Mouse (Mus musculus): Measurements from ENCODE around the gene Tas2r104. TPM values are rescaled to one million over a fixed set of nuclear protein-coding genes. Genes with fewer than 3 reads are reported as not detected.

Gene Tas2r104
- total RNA-seq (2018; cell fraction: chromatin; rRNA removed) = not detected
- not detected for total RNA-seq (2018; cell fraction: cytosol; rRNA removed)
- total RNA-seq (2018; cell fraction: nucleus; rRNA removed) = not detected
- polyA plus RNA-seq (2018) = not detected in 3 replicates

- H3K27ac ChIP-seq = no peak within 1 kb of the TSS
- H3K79me2 ChIP-seq (ENCODE audit: inconsistent target) = no peaks in the 10 kb centered on the region
- no peaks in the 10 kb centered on the region for H3K36me3 ChIP-seq (ENCODE audit: inconsistent target)
- H3K4me3 ChIP-seq (ENCODE audit: inconsistent target) = no peak within 1 kb of the TSS
- WGBS (ENCODE audit: missing documents) = 50% methylated on average over 1 of the region's 1 CpGs
Observed at GRCm38 (mm10) chr6:131685644-131686043, at the start of gene Tas2r104. Tas2r104 (minus strand) TSS chr6:131685744.

GRCm38 (mm10) chr6:131712803-131713202 is 27.3 kb upstream of the Tas2r104 start:
- Histone ChIP-seq H3K79me2 (ENCODE audit: inconsistent target) (no peaks in the 10 kb centered on the region), H3K27ac (no peak overlapping the region), H3K4me3 (ENCODE audit: inconsistent target) (no peak overlapping the region), H3K36me3 (ENCODE audit: inconsistent target) (no peaks in the 10 kb centered on the region)
- 48% methylated on average over 7 of the region's 7 CpGs for WGBS (ENCODE audit: missing documents)

GRCm38 (mm10) chr6:131689963-131690362 is 4.4 kb upstream of the Tas2r104 start, which contains the start of gene Tas2r114:
Tas2r114 (minus strand) TSS chr6:131690063.
- Histone ChIP-seq H3K36me3 (ENCODE audit: inconsistent target) (no peaks in the 10 kb centered on the region), H3K27ac (no peak within 1 kb of the TSS), H3K4me3 (ENCODE audit: inconsistent target) (no peak within 1 kb of the TSS), H3K79me2 (ENCODE audit: inconsistent target) (no peaks in the 10 kb centered on the region)

DNA sequence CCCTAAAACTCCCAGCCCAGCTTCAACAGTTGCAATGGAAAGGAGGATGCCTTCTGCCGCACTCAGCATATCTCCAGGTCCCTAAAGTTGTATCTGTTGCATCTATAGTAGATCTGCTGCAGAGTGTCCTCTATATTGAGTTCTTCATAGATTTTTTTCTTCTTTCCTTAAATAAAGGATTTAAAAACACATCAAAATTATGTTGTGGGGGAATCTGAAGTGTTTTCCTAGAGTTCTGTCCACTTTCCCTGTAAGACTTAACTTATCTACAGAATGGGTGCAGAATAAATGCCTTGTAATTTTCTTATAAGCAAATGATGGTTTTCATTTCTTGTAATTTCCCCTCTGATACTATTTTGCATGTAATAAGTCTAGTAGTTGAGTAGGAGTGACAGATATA is 1.9 kb upstream of the Tas2r104 start, which contains the start of gene Tas2r105:
TSS of gene Tas2r105 (minus strand) at position 101 of the 400 bp plus-strand sequence.
- no peak within 1 kb of the TSS for H3K27ac ChIP-seq
- H3K4me3 ChIP-seq (ENCODE audit: inconsistent target) = no peak within 1 kb of the TSS
- H3K79me2 ChIP-seq (ENCODE audit: inconsistent target) = no peaks in the 10 kb centered on the region
- WGBS (ENCODE audit: missing documents) = 58% methylated on average over 1 of the region's 1 CpGs
- H3K36me3 ChIP-seq (ENCODE audit: inconsistent target) = no peaks in the 10 kb centered on the region

DNA sequence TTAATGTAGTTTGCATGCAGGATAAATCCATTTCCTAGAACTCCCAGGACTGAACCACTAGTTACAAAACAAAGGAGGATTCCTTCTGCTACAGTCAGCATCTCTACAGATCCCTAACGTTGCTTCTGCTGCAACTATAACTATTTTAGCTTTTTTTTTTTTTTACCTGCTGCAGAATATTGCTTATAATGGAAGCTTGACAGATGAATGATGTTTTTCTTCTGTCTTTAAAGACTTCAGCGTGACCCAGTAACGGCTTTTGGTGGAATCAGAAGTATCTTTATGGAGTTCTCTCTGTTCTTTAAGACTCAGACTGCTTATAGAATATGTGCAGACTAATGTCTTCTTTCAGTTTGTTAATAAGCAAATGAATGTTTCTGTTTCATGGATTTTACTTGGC is 6.8 kb downstream of the Tas2r104 start, which contains the start of gene Tas2r106:
TSS of gene Tas2r106 (minus strand) at position 101 of the 400 bp plus-strand sequence.
- no peaks in the 10 kb centered on the region for H3K36me3 ChIP-seq (ENCODE audit: inconsistent target)
- no peak within 1 kb of the TSS for H3K27ac ChIP-seq
- H3K4me3 ChIP-seq (ENCODE audit: inconsistent target) = no peak within 1 kb of the TSS
- 74% methylated on average over 3 of the region's 3 CpGs for WGBS (ENCODE audit: missing documents)
- no peaks in the 10 kb centered on the region for H3K79me2 ChIP-seq (ENCODE audit: inconsistent target)

DNA sequence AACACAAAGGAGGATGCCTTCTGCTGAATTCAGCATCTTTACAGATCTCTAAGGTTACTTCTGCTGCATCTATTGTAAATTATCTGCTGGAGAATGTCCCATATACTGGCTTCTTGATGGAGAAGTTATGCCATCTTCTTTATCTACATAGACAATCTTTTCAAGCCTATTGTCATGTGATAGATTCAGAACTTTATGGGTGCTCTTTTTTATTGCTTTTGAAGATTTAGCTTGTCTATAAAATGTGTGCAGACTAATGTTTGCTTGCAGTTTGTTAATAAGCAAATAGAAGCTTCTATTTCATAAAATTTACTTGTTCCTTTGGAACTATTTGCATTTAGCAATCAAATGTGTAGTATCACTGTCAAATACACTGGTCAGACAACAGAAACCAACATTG is 25.5 kb downstream of the Tas2r104 start, which contains the start of gene Tas2r107:
TSS of gene Tas2r107 (minus strand) at position 101 of the 400 bp plus-strand sequence.
- Histone ChIP-seq H3K79me2 (ENCODE audit: inconsistent target) (no peaks in the 10 kb centered on the region), H3K4me3 (ENCODE audit: inconsistent target) (no peak within 1 kb of the TSS), H3K27ac (no peak within 1 kb of the TSS), H3K36me3 (ENCODE audit: inconsistent target) (no peaks in the 10 kb centered on the region)

Other genes starting within 250 kb of the Tas2r104 start
- gene 5430401F13Rik, start 199.3 kb downstream of the Tas2r104 start, polyA plus RNA-seq (2018) = not detected in 3 replicates
- gene Gm6619, start 199.3 kb downstream of the Tas2r104 start, polyA plus RNA-seq (2018) = not detected in 3 replicates
- gene Tas2r130, start 54.8 kb downstream of the Tas2r104 start, polyA plus RNA-seq (2018) = not detected in 3 replicates
- not detected in 3 replicates for gene Tas2r107, start 25.6 kb downstream of the Tas2r104 start, polyA plus RNA-seq (2018)
- gene Tas2r106, start 6.9 kb downstream of the Tas2r104 start, polyA plus RNA-seq (2018) = not detected in 3 replicates
- gene Tas2r105, start 1.8 kb upstream of the Tas2r104 start, polyA plus RNA-seq (2018) = not detected in 3 replicates
- gene Tas2r114, start 4.3 kb upstream of the Tas2r104 start, polyA plus RNA-seq (2018) = not detected in 3 replicates